Mouse (Mus musculus): ENCODE measurements around the gene Robo1. TPM values are rescaled to one million over a fixed set of nuclear protein-coding genes. Genes with fewer than 3 reads are reported as not detected.
A peak's percentile ranks its signal among the peaks of the same experiment; 100 is the strongest.

The Robo1 gene
- polyA plus RNA-seq, 1 experiment from 2014 or later: 59.8 TPM

GRCm38 (mm10) chr16:72951969-72952368 is 643.9 kb downstream of the Robo1 start:
- H3K9ac ChIP-seq: no peak overlapping the region
- ATAC-seq (ENCODE audit: low FRiP score): no peak
- H3K36me3 ChIP-seq (replicated peaks): no peaks in the 10 kb centered on the region
- H3K4me2 ChIP-seq: no peak overlapping the region
- WGBS: 73% methylated on average over 6 of the region's 6 CpGs
- no peak overlapping the region for H3K4me3 ChIP-seq (replicated peaks)
- H3K27me3 ChIP-seq: no peaks in the 10 kb centered on the region
- H3K27ac ChIP-seq: no peak overlapping the region
- no peaks in the 10 kb centered on the region for H3K9me3 ChIP-seq
- no peaks in the 10 kb centered on the region for H3K4me1 ChIP-seq

GRCm38 (mm10) chr16:72959018-72959702 is 651.1 kb downstream of the Robo1 start:
- H3K4me3 ChIP-seq (replicated peaks): no peak overlapping the region
- H3K27ac ChIP-seq: peak overlapping the region; percentile 69
- H3K9me3 ChIP-seq: no peaks in the 10 kb centered on the region
- H3K27me3 ChIP-seq: no peaks in the 10 kb centered on the region
- ATAC-seq (ENCODE audit: low FRiP score): peak; percentile 91
- no peak overlapping the region for H3K9ac ChIP-seq
- 43% methylated on average over 11 of the region's 11 CpGs for WGBS
- H3K4me2 ChIP-seq: no peak overlapping the region; the same call in 1 of the 2 replicates
- H3K36me3 ChIP-seq (replicated peaks): no peaks in the 10 kb centered on the region
- peaks cover 11% of the 10 kb centered on the region for H3K4me1 ChIP-seq

- Histone ChIP-seq H3K4me3 (replicated peaks) (no peak overlapping the region), H3K9me3 (no peaks in the 10 kb centered on the region), H3K9ac (no peak overlapping the region), H3K4me2 (no peak overlapping the region), H3K36me3 (replicated peaks) (no peaks in the 10 kb centered on the region), H3K27ac (peak overlapping the region; percentile 43; the same call in 1 of the 2 replicates), H3K4me1 (peaks cover 11% of the 10 kb centered on the region), H3K27me3 (no peaks in the 10 kb centered on the region)
- peak; percentile 57 for ATAC-seq (ENCODE audit: low FRiP score)
- WGBS: 64% methylated on average over 6 of the region's 6 CpGs
These were observed 651.7 kb downstream of the Robo1 start for GRCm38 (mm10) chr16:72959823-72960222.

GRCm38 (mm10) chr16:72963782-72964181 is 655.7 kb downstream of the Robo1 start:
- Histone ChIP-seq H3K9ac (no peak overlapping the region), H3K4me1 (peaks cover 9% of the 10 kb centered on the region), H3K4me3 (replicated peaks) (no peak overlapping the region), H3K4me2 (no peak overlapping the region), H3K27me3 (no peaks in the 10 kb centered on the region), H3K36me3 (replicated peaks) (no peaks in the 10 kb centered on the region), H3K9me3 (no peaks in the 10 kb centered on the region), H3K27ac (no peak overlapping the region)
- WGBS: 92% methylated on average over 3 of the region's 3 CpGs
- no peak for ATAC-seq (ENCODE audit: low FRiP score)

- no peak overlapping the region for H3K4me3 ChIP-seq (replicated peaks)
- H3K9ac ChIP-seq: no peak overlapping the region
- ATAC-seq (ENCODE audit: low FRiP score): no peak
- H3K9me3 ChIP-seq: no peaks in the 10 kb centered on the region
- 0 out of 2 replicates have a peak, but pooled peaks cover 7% of the 10 kb centered on the region for H3K36me3 ChIP-seq (replicated peaks)
- H3K4me1 ChIP-seq: no peaks in the 10 kb centered on the region
- H3K4me2 ChIP-seq: no peak overlapping the region
- no peaks in the 10 kb centered on the region for H3K27me3 ChIP-seq
- WGBS: 81% methylated on average over 7 of the region's 7 CpGs
- H3K27ac ChIP-seq: no peak overlapping the region
These were observed 659.4 kb downstream of the Robo1 start for GRCm38 (mm10) chr16:72967509-72967908.

GRCm38 (mm10) chr16:72969990-72970389 is 661.9 kb downstream of the Robo1 start:
- H3K4me3 ChIP-seq (replicated peaks): no peak overlapping the region
- no peak overlapping the region for H3K9ac ChIP-seq
- H3K4me2 ChIP-seq: no peak overlapping the region
- no peaks in the 10 kb centered on the region for H3K4me1 ChIP-seq
- ATAC-seq (ENCODE audit: low FRiP score): no peak
- no peaks in the 10 kb centered on the region for H3K27me3 ChIP-seq
- WGBS: 86% methylated on average over 7 of the region's 7 CpGs
- 0 out of 2 replicates have a peak overlapping the region, but pooled peaks have one; percentile 50 for H3K27ac ChIP-seq
- 0 out of 2 replicates have a peak, but pooled peaks cover 7% of the 10 kb centered on the region for H3K36me3 ChIP-seq (replicated peaks)
- H3K9me3 ChIP-seq: no peaks in the 10 kb centered on the region

- H3K9me3 ChIP-seq: no peaks in the 10 kb centered on the region
- no peak overlapping the region for H3K4me3 ChIP-seq (replicated peaks)
- ATAC-seq (ENCODE audit: low FRiP score): no peak
- peaks cover 6% of the 10 kb centered on the region; the same call in 1 of the 2 replicates for H3K4me1 ChIP-seq
- H3K27ac ChIP-seq: no peak overlapping the region
- 82% methylated on average over 6 of the region's 6 CpGs for WGBS
- peaks cover 4% of the 10 kb centered on the region; the same call in 1 of the 2 replicates for H3K27me3 ChIP-seq
- H3K4me2 ChIP-seq: no peak overlapping the region
- 0 out of 2 replicates have a peak, but pooled peaks cover 7% of the 10 kb centered on the region for H3K36me3 ChIP-seq (replicated peaks)
- H3K9ac ChIP-seq: no peak overlapping the region
These were observed 665.6 kb downstream of the Robo1 start for GRCm38 (mm10) chr16:72973685-72974084.

GRCm38 (mm10) chr16:72974681-72975080 is 666.6 kb downstream of the Robo1 start:
- ATAC-seq (ENCODE audit: low FRiP score): no peak
- H3K9me3 ChIP-seq: no peaks in the 10 kb centered on the region
- H3K4me3 ChIP-seq (replicated peaks): no peak overlapping the region
- H3K27me3 ChIP-seq: peaks cover 4% of the 10 kb centered on the region; the same call in 1 of the 2 replicates
- H3K4me2 ChIP-seq: no peak overlapping the region
- no peak overlapping the region for H3K9ac ChIP-seq
- WGBS: 96% methylated on average over 4 of the region's 4 CpGs
- no peak overlapping the region for H3K27ac ChIP-seq
- H3K36me3 ChIP-seq (replicated peaks): 0 out of 2 replicates have a peak, but pooled peaks cover 7% of the 10 kb centered on the region
- H3K4me1 ChIP-seq: peaks cover 6% of the 10 kb centered on the region; the same call in 1 of the 2 replicates

- peaks cover 4% of the 10 kb centered on the region; the same call in 1 of the 2 replicates for H3K27me3 ChIP-seq
- no peak overlapping the region for H3K9ac ChIP-seq
- peaks cover 6% of the 10 kb centered on the region; the same call in 1 of the 2 replicates for H3K4me1 ChIP-seq
- WGBS: 72% methylated on average over 19 of the region's 19 CpGs
- H3K4me2 ChIP-seq: no peak overlapping the region
- no peaks in the 10 kb centered on the region for H3K9me3 ChIP-seq
- H3K4me3 ChIP-seq (replicated peaks): no peak overlapping the region
- H3K27ac ChIP-seq: no peak overlapping the region
- 0 out of 2 replicates have a peak, but pooled peaks have one; percentile 28 for ATAC-seq (ENCODE audit: low FRiP score)
- 0 out of 2 replicates have a peak, but pooled peaks cover under 1% of the 10 kb centered on the region for H3K36me3 ChIP-seq (replicated peaks)
These were observed 668.9 kb downstream of the Robo1 start for GRCm38 (mm10) chr16:72976849-72977576.

GRCm38 (mm10) chr16:72979407-72980219 is 671.5 kb downstream of the Robo1 start:
- WGBS: 31% methylated on average over 8 of the region's 8 CpGs
- Histone ChIP-seq H3K27me3 (peaks cover 4% of the 10 kb centered on the region; the same call in 1 of the 2 replicates), H3K9ac (no peak overlapping the region), H3K27ac (no peak overlapping the region), H3K4me1 (peaks cover 6% of the 10 kb centered on the region; the same call in 1 of the 2 replicates), H3K4me3 (replicated peaks) (no peak overlapping the region), H3K36me3 (replicated peaks) (no peaks in the 10 kb centered on the region), H3K4me2 (no peak overlapping the region), H3K9me3 (no peaks in the 10 kb centered on the region)
- ATAC-seq (ENCODE audit: low FRiP score): peak; percentile 76

GRCm38 (mm10) chr16:72990376-72991167 is 682.5 kb downstream of the Robo1 start:
- H3K4me2 ChIP-seq: no peak overlapping the region
- no peak for ATAC-seq (ENCODE audit: low FRiP score)
- H3K36me3 ChIP-seq (replicated peaks): no peaks in the 10 kb centered on the region; the same call in 1 of the 2 replicates
- 86% methylated on average over 21 of the region's 21 CpGs for WGBS
- H3K4me3 ChIP-seq (replicated peaks): no peak overlapping the region
- H3K27ac ChIP-seq: no peak overlapping the region
- H3K27me3 ChIP-seq: no peaks in the 10 kb centered on the region; the same call in 1 of the 2 replicates
- H3K9me3 ChIP-seq: no peaks in the 10 kb centered on the region
- H3K9ac ChIP-seq: no peak overlapping the region
- no peaks in the 10 kb centered on the region for H3K4me1 ChIP-seq
